Mouse (Mus musculus) liver, embryonic 14.5 days (tissue): Measurements from ENCODE around the gene Arl3.

Experiments used
- CTCF ChIP-seq: IDR thresholded peaks from 2 replicates; pipeline ENCODE4 v1.5.1; 2016; ENCODE audit warnings: antibody characterized with exemption, low read depth, control low read depth
- EP300 ChIP-seq: IDR thresholded peaks from 2 replicates; pipeline ENCODE4 v1.6.1; 2016; ENCODE audit warnings: antibody characterized with exemption, low read depth

DNA sequence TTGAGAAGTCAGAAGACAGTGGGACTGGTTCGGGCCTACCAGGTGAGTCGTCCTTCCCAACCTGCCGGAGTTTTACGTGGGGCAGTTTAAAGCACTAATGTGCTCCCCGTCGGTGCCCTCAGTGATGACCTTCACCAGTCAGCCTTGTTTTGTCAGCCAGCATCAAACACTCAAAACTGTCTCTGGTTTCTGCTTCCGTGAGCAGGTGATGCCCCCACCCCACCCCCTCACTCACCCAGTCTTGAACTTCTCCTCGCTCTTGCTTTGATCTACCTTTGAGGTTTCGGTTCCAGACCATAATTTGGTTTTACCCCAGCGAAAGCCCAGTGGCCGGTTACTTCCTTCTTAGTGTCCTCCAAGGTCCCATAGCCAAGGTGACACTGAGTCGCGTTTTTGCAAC is 33.7 kb upstream of the Arl3 start:
- TF ChIP-seq CTCF: no peak
- no peak for TF ChIP-seq EP300
